Mouse (Mus musculus): ENCODE results near the gene Creb5. TPM values are rescaled to one million over a fixed set of nuclear protein-coding genes. Genes with fewer than 3 reads are reported as not detected.

The Creb5 gene
- total RNA-seq, 2 experiments from 2014 or later = 2.9 to 4.7 TPM

DNA sequence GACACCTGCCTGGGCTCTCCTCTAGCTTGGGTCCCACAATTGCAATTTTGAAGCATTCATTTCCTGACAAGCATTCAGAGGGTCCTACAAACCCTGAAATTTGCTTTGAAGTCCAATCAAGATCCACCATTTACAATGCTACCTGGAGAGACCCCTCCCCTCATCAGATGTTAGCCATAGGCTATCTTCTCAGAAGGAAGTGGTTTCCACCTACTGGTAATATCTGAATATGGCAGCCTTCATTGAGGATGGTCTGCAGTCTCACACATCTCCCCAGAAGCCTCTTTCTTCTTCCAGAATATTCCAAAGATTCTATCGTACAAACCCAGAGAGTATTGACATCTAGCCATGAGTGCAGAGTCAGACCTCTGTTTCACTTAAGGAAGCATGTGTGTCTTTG lies 362.7 kb downstream of the Creb5 start:
- H3K4me3 ChIP-seq = no peak overlapping the region
- no peak for DNase-seq (ENCODE audit: extremely low spot score in 1 of 2, low spot score in 2 of 2)
- peak; percentile 53 for TF ChIP-seq CTCF (IDR thresholded peaks at IDR 0.05)
- intact Hi-C loops (cut with DNase I) = loop anchor here (5.0 kb wide), 1 partner anchor 77 kb away; no protein-coding TSS in a partner anchor
- no peak overlapping the region for H3K27ac ChIP-seq

DNA sequence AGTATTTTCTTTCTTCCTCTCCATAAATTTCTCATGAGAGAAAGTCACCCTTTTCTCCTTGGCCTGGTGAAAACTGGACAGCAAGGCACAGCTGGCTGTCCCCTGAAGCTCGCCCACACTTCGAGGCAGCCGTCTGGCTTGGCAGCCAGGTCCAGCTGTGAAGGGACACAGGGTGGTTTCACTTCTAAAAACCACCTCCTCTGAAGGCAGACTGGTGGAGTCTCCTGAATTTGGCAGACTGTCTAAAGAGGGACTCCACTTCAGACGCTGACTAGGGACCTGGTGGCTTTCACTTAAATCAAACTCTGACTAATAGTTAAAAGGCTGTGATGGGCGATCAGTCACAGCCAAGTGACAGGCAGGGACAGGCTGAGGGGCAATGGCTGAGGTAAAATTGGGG lies 365.6 kb downstream of the Creb5 start:
- Histone ChIP-seq H3K27ac (no peak overlapping the region), H3K4me3 (no peak overlapping the region)
- TF ChIP-seq CTCF (IDR thresholded peaks at IDR 0.05) = no peak
- intact Hi-C loops (cut with DNase I) = loop anchor here (5.0 kb wide), 1 partner anchor 80 kb away; no protein-coding TSS in a partner anchor
- DNase-seq (ENCODE audit: extremely low spot score in 1 of 2, low spot score in 2 of 2) = no peak

DNA sequence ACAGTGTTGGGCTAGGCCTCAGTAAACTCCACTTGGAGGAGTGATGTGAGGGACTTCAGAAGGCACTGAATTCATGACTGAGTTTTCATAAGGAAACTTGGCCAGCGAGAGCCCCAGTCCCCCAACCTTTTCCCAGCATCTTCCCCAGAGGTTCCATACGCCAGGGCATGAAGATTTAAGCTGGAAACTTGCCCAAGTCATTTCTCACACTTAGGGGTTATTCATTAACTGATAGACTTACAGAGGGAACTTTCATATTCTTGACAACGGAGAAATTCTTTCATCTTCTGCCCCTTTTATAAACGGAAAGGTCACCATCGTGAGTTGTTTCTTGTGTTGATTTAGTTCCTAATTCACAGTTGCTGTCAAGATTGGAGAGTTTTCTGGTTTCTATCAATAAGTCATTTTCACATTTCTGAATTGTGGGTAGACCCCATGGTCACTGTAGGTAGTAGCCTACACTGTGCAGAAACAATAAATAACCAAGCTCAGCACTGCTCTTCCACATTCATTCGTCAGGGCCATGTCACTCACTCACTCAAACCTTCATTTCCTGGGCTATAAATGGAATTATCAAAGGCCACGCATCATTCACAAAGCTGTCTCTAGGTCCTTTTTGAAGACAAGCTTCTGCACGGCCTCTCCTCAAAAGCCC lies 366.8 kb downstream of the Creb5 start:
- H3K4me3 ChIP-seq = no peak overlapping the region
- intact Hi-C loops (cut with DNase I) = loop anchor here (5.0 kb wide), 1 partner anchor 82 kb away; no protein-coding TSS in a partner anchor
- no peak for TF ChIP-seq CTCF (IDR thresholded peaks at IDR 0.05)
- H3K27ac ChIP-seq = no peak overlapping the region
- no peak for DNase-seq (ENCODE audit: extremely low spot score in 1 of 2, low spot score in 2 of 2)

DNA sequence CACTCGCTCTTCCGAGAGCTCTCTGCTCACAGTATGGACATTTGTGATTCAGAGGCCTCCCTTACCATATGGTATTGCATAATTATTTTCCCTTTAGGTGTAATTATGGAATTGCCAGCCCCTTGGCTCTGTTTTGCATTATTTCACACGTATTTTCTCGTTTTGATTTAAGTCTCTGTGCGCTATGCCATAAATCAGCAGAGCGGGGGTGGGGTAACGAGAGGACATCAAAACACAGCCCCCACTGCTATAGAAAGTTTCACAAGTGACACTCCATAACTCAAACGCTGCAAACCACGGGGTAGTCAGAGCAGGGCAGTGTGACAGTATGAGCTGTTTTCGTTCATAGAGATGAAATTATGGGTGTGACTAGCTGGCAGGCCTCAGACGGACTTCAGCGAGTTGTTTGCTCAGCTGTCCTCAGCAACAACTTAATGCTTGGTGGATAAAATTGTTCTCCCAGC lies 367.3 kb downstream of the Creb5 start:
- no peak for DNase-seq (ENCODE audit: extremely low spot score in 1 of 2, low spot score in 2 of 2)

DNA sequence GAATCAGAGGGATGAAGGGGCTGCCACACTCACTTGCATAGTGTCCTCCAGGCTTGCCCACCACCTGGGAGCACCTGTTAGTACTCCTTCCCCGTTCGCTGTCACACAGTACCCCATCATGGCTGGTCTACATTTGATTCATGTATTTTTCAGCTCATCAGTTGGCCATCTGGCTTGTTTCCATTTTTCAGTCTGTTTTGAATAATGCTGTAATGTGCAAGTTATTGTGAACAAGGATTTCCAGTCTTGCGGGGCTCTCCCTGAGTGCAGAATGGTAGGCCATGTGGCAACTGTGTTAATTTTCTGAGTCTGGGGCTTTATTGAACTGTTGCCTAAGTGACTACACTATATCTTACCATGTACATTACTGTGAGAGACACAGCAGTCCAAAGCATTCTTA lies 369.4 kb downstream of the Creb5 start:
- DNase-seq (ENCODE audit: extremely low spot score in 1 of 2, low spot score in 2 of 2) = no peak
- intact Hi-C loops (cut with DNase I) = no loop called here
- no peak overlapping the region for H3K27ac ChIP-seq
- no peak overlapping the region for H3K4me3 ChIP-seq
- no peak for TF ChIP-seq CTCF (IDR thresholded peaks at IDR 0.05)

More for the DNA sequence above, 367.3 kb downstream of the Creb5 start:
- intact Hi-C loops (cut with DNase I) = loop anchor here (5.0 kb wide), 1 partner anchor 82 kb away; no protein-coding TSS in a partner anchor
- H3K27ac ChIP-seq = no peak overlapping the region
- TF ChIP-seq CTCF (IDR thresholded peaks at IDR 0.05) = no peak
- no peak overlapping the region for H3K4me3 ChIP-seq

DNA sequence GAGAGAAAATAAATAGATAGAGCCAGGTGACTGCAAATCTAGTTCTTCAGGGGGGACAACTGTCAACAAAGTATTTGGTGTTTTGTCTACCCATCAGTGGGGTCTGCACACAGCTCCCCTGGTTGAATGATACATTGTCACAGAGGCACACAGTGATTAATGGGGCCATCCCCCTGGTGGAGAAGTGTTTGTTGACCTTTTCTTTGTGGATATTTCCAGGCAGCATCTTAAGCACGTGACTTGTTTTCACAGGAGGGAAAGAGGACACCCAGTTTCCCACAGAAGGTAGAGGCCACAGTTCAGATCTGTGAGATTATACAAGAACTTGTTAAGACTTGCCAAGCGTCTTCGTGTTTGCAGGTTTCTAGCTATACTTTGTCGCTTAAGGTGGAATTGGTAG lies 370.4 kb downstream of the Creb5 start:
- H3K27ac ChIP-seq = no peak overlapping the region
- no peak overlapping the region for H3K4me3 ChIP-seq
- no peak for TF ChIP-seq CTCF (IDR thresholded peaks at IDR 0.05)
- intact Hi-C loops (cut with DNase I) = no loop called here
- no peak for DNase-seq (ENCODE audit: extremely low spot score in 1 of 2, low spot score in 2 of 2)

DNA sequence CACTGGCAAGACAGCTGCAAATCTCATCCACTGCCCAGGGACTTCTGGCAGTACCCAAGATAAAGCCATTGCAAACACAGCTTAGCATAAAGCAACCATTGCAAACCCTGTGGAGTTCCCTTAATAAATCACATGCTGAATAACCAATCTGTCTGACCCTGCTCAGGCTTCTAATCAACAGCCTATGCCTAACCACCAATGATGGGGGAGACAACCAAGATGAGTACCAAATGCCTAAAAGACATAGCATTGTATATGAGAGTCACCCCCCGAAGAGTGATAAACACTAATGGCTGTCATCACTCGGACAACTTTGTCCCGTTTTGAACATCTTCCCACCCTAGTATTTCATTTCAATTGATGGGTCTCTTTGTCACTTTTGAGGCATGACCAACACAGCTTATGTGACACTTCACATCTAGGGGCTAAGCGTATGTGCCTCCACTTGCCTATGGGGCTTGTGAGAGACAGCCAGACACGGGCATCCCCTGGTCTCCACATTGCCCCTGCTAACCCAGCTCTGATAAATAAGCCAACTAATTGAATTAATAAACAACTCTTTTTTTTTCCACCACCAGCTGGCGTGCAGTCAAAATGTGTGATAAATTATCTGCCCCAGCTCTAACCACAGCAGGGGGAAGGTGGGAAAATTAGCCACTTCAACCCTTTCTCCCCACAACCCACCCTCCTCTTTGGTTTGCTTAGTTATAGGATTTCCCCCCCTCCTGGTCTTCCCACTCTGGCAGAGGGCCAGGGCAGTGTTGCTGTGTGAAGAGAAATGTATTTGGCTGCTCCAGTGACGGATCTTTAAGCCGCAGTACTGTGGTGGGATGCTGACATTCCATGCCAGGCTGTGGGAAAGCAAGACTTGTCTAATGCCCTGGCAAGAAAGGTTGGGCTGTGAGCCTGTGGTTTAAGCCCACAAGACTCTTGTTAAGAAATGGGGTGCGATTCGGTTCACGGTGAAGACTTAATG lies 376.1 kb downstream of the Creb5 start:
- no peak for DNase-seq (ENCODE audit: extremely low spot score in 1 of 2, low spot score in 2 of 2)
- no peak for TF ChIP-seq CTCF (IDR thresholded peaks at IDR 0.05)
- Histone ChIP-seq H3K27ac (no peak overlapping the region), H3K4me3 (no peak overlapping the region)
- intact Hi-C loops (cut with DNase I) = no loop called here

DNA sequence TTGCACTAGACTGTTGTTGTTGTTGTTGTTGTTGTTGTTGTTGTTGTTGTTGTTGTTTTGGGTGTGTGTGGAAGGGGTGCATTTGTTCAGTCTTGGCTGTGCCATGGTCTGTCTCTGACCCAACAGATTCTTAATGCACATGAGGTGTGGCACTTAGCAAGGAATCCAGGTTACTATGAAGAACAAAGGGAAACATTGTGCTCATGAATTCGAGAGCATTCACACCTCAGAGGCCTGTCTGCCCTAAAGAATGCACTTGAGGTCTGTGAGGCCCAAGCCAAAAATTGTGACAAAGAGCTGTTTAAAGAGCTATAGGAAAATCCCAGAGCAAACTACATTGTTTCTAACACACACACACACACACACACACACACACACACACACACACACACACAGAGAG lies 377.7 kb downstream of the Creb5 start:
- no peak overlapping the region for H3K4me3 ChIP-seq
- H3K27ac ChIP-seq = no peak overlapping the region
- DNase-seq (ENCODE audit: extremely low spot score in 1 of 2, low spot score in 2 of 2) = no peak
- TF ChIP-seq CTCF (IDR thresholded peaks at IDR 0.05) = no peak
- intact Hi-C loops (cut with DNase I) = no loop called here

DNA sequence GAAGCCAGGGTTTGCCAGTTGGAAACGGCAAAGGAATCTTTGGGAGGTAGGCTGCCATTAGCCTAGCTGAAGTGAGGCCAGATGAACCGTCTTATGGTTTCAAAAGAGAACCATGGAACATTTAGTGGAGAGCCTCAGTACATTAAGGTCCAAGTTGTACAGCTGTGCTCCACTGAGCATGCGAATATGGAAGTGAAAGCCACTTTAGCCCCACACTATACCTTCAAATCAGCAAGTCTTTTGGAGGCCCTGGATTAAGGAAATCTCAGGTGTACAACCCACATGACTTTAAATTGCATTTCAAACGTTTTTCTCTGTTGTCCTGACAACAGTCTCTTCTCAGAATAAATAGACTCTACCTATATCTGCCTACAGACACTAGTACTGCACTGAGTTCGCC lies 379.4 kb downstream of the Creb5 start:
- Histone ChIP-seq H3K4me3 (no peak overlapping the region), H3K27ac (no peak overlapping the region)
- intact Hi-C loops (cut with DNase I) = no loop called here
- no peak for TF ChIP-seq CTCF (IDR thresholded peaks at IDR 0.05)
- DNase-seq (ENCODE audit: extremely low spot score in 1 of 2, low spot score in 2 of 2) = no peak

DNA sequence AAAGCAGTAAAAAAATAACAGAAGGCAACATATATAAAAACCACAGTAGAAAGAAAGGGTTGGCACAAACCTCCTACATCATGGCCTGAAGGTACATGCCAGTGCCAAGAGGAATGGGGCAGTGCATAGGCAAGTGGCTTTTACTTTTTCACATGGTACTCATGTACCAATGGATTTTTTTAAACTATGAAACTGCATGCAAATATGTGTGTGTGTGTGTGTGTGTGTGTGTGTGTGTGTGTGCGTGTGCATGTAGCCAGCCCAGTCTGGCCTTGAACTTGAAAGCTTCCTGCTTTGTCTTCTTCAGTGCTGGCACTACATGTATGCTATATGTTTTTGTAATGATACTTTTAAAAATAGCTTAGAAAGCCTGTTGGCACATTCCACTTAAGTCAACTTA lies 391.2 kb downstream of the Creb5 start:
- no peak overlapping the region for H3K4me3 ChIP-seq
- TF ChIP-seq CTCF (IDR thresholded peaks at IDR 0.05) = no peak
- DNase-seq (ENCODE audit: extremely low spot score in 1 of 2, low spot score in 2 of 2) = no peak
- H3K27ac ChIP-seq = no peak overlapping the region
- intact Hi-C loops (cut with DNase I) = no loop called here

DNA sequence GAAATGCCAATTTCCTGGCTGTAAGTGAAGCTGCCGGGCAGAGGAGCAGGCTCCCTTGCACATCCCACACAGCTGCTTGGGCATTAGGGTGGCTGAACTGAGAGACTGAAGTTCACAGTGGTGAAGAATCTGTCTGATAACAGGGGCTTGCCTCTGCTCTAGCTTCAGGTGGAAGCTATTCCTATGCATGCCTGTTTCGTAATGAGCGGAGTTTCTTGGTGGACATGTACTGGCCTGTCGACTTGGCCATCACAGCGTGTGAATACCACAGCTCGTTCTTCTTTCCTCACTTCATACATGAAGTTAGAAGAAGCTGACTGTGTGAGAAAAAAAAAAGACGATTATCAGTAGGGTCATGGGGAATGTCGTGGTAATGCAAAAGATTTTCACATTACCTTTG lies 393.0 kb downstream of the Creb5 start:
- DNase-seq (ENCODE audit: extremely low spot score in 1 of 2, low spot score in 2 of 2) = no peak
- intact Hi-C loops (cut with DNase I) = no loop called here
- no peak overlapping the region for H3K27ac ChIP-seq
- no peak overlapping the region for H3K4me3 ChIP-seq
- no peak for TF ChIP-seq CTCF (IDR thresholded peaks at IDR 0.05)

DNA sequence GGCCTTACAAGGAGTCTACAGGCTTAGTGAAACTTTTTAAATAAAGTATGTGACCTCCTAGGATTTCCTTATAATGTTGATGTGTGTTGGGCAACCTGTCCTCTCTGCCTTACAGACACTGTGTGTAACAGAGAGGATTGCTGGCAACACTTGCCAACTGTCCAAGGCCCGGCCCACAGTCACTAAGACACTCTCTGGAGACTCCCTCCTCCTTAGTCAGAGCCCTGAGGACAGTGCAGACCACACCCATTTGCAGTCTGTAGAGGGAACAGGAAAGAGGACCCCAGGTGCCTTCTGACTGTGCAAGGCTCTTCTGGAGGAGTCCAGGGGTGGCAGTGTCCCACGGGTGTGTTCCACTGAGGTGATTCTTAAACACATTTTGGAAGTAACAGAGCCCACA lies 397.3 kb downstream of the Creb5 start:
- H3K27ac ChIP-seq = no peak overlapping the region
- DNase-seq (ENCODE audit: extremely low spot score in 1 of 2, low spot score in 2 of 2) = no peak
- no peak for TF ChIP-seq CTCF (IDR thresholded peaks at IDR 0.05)
- H3K4me3 ChIP-seq = no peak overlapping the region
- intact Hi-C loops (cut with DNase I) = no loop called here

Data from left cerebral cortex, adult 2 months (tissue).